Mouse (Mus musculus) limb, embryonic 14.5 days (tissue): ENCODE measurements around the gene Ncln. TPM values are rescaled to one million over a fixed set of nuclear protein-coding genes. Genes with fewer than 3 reads are reported as not detected.

Source experiments
- ATAC-seq: fragments of 200-750 bp; cut with Nextera tagmentation; 2 replicates; pipeline ENCODE4 v1.8.0; 2017; ENCODE audit warnings: low read depth, moderate number of reproducible peaks, moderate TSS enrichment; ENCODE audit not compliant: low FRiP score
- DNase-seq: peaks from one replicate; pipeline ENCODE4 v3.0.0-alpha.2; 2015; ENCODE audit warnings: low spot score
- H3K27ac ChIP-seq: fragments of 300-500 bp; sonication (generic); replicated peaks from 2 replicates; pipeline ENCODE4 v1.5.1; 2014; ENCODE audit warnings: low read depth, mild to moderate bottlenecking, low read length, moderate library complexity, mixed read lengths
- H3K27me3 ChIP-seq: fragments of 300-500 bp; sonication (generic); 2 replicates; pipeline ENCODE4 v1.6.1; 2014; ENCODE audit warnings: low read length, mixed read lengths; ENCODE audit not compliant: control insufficient read depth, insufficient read depth
- H3K36me3 ChIP-seq: fragments of 300-500 bp; sonication (generic); 2 replicates; pipeline ENCODE4 v1.6.1; 2014; ENCODE audit warnings: mild to moderate bottlenecking, low read length, moderate library complexity, mixed read lengths; ENCODE audit not compliant: control insufficient read depth, insufficient read depth
- H3K4me1 ChIP-seq: fragments of 300-500 bp; sonication (generic); 2 replicates; pipeline ENCODE4 v1.6.1; 2014; ENCODE audit warnings: antibody characterized with exemption, low read length, mixed read lengths; ENCODE audit not compliant: control insufficient read depth, insufficient read depth
- H3K4me2 ChIP-seq: fragments of 300-500 bp; sonication (generic); replicated peaks from 2 replicates; pipeline ENCODE4 v1.6.1; 2014; ENCODE audit warnings: low read depth, mild to moderate bottlenecking, low read length, moderate library complexity; ENCODE audit not compliant: severe bottlenecking
- H3K4me3 ChIP-seq: fragments of 300-500 bp; sonication (generic); replicated peaks from 2 replicates; pipeline ENCODE4 v1.5.1; 2014; ENCODE audit warnings: low read length
- H3K9ac ChIP-seq: fragments of 300-500 bp; sonication (generic); 2 replicates; pipeline ENCODE4 v1.6.1; 2014; ENCODE audit warnings: mild to moderate bottlenecking, low read depth, low read length, moderate library complexity; ENCODE audit not compliant: severe bottlenecking
- H3K9me3 ChIP-seq: fragments of 300-500 bp; sonication (generic); 2 replicates; pipeline ENCODE4 v1.6.1; 2016; ENCODE audit warnings: low read length; ENCODE audit not compliant: control insufficient read depth
- POLR2A ChIP-seq: fragments of 200-500 bp; IDR thresholded peaks from 2 replicates; pipeline ENCODE4 v1.8.0; 2012; ENCODE audit warnings: inconsistent platforms, mild to moderate bottlenecking, moderate library complexity, borderline replicate concordance; ENCODE audit not compliant: insufficient read depth, insufficient read length; ENCODE audit errors: extremely low read depth
- WGBS: fragments of 180-500 bp; shearing (Covaris S2); extraction: QIAGEN DNeasy Blood & Tissue Kit; methylation state at CpG from one replicate; pipeline ENCODE4 v1.1.7; 2014; 5-methylcytosine and 5-hydroxymethylcytosine counted together
- polyA plus RNA-seq, 2 experiments: library from polyadenylated mRNA; depleted of rRNA in 1 of 2; stranded (reverse) in 1 of 2; unstranded in 1 of 2; fragments of >200 nt; fragmentation: Nextera tagmentation in 1 of 2; extraction: Ambion mirVana in 1 of 2; gene quantifications; 2 replicates each; pipeline versions ENCODE4 v1.2.1 to v1.2.3; 2012 to 2014

Ncln gene
- polyA plus RNA-seq, 2 experiments, result 76.4 to 218 TPM

DNA sequence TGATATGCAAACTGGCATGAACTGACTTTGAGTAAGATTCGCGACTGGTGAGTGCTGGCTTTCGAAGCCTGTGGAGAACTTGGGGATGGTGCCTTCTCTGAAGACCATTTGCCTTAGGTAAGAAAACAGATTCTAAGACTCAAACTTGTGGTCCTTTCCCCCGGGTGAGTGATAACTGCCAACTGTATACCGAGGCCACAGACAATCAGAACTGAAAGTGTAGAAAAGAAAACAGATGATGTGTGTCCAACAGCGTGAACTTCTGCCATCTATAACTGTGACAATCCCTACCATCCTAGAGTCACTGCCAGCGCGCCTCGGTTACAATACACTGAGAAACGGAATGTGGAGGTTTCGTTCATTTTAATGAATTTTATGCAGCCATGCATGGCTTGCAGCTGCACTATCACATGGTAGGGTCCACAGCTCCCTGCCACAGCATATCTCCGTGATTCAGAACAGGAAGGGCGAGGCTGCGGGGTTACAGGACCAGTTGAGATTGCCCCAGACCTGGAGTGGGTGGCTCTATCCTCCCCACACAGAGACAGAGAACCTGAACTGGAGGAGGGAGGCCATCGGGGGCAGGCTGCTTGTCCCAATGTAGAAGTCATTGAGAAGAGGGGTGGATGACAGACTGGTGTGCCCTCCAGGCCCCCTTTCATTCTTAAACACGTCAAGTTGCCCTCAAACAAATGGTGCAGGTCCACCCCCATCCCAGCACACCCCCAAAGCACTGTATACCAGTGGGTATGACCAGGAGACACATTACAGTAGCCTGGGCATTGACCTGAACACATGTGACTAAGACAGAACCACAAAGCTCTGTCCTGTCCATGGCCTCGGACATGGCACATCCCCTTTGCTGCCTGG, 1.4 kb upstream of the Ncln start:
- 85% methylated on average over 17 of the region's 17 CpGs for WGBS
- Histone ChIP-seq H3K4me1 (peaks cover 12% of the 10 kb centered on the region), H3K9ac (no peak overlapping the region), H3K36me3 (peaks cover 8% of the 10 kb centered on the region), H3K27me3 (no peaks in the 10 kb centered on the region), H3K9me3 (no peaks in the 10 kb centered on the region), H3K4me3 (peak overlapping the region; percentile 79; the same call in 1 of the 2 replicates), H3K4me2 (peak overlapping the region; percentile 44; the same call in 1 of the 2 replicates), H3K27ac (no peak overlapping the region)
- ATAC-seq, result no peak
- no peak for TF ChIP-seq POLR2A
- DNase-seq, result no peak

DNA sequence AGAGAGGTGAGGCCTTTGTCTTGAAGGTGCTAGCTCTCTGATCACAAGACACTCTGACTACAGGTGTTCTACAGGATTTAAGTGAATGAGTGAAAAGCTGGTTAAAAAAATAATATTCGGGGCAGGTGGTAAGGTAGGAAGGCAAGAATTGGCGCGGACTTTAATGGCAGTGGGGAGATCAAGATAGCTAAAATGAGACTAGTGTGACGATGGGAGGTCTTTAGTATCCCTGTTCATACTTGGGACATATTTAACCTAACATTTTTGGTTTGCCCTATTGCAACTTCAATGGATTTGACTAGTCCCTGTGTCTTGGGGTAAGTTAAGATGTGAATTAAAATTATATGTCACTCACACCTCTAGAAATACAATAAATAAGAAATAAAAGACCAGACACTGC, 777 bp upstream of the Ncln start:
- no peak overlapping the region for H3K27ac ChIP-seq
- H3K4me3 ChIP-seq, result peak overlapping the region; percentile 79
- no peaks in the 10 kb centered on the region for H3K9me3 ChIP-seq
- DNase-seq (no peak), ATAC-seq (no peak)
- peaks cover 15% of the 10 kb centered on the region for H3K36me3 ChIP-seq
- H3K4me1 ChIP-seq, result peaks cover 12% of the 10 kb centered on the region
- peak overlapping the region; percentile 44 for H3K4me2 ChIP-seq
- no peak for TF ChIP-seq POLR2A
- no peak overlapping the region for H3K9ac ChIP-seq
- WGBS, result 48% methylated on average over 4 of the region's 4 CpGs
- no peaks in the 10 kb centered on the region for H3K27me3 ChIP-seq

DNA sequence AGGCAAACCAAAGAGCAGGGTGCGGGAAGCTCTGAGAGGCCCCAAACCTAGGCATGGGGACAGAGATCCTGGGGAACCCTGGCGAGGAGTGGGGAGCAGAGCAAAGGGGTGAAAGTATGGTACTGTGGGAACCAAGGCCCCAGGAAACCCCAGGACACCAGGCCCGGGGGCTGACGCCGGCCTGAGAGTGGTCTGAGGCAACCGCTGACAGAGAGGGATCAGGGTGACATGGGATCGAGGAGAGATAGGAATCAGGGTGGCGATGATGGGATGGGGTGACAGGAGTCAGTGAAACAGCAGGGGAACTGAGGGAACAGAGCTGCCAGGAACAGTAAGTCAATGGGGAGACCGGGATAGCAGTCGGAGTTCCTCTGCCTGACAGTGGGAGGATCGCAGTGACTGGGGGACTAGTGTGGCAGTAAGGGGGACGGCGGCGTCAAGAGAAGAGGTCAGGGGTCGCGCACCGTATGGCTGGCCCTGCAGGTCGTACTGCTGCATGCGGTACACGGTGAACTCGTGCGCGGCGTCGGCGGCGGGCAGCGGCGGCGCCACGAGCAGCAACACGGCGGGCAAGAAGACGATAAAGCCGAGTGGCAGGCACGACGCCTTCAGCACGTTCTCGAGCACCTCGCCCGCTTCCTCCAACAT, 452 bp downstream of the Ncln start:
- H3K27ac ChIP-seq, result no peak overlapping the region; the same call in none of the 2 replicates
- H3K9me3 ChIP-seq, result no peaks in the 10 kb centered on the region
- peaks cover 27% of the 10 kb centered on the region for H3K36me3 ChIP-seq
- H3K9ac ChIP-seq, result peak overlapping the region; percentile 80
- peak overlapping the region; percentile 96 for H3K4me2 ChIP-seq
- no peaks in the 10 kb centered on the region for H3K27me3 ChIP-seq
- peaks cover 12% of the 10 kb centered on the region for H3K4me1 ChIP-seq
- DNase-seq (no peak), ATAC-seq (peak; percentile 16; the same call in 1 of the 2 replicates)
- WGBS, result 3% methylated on average over 37 of the region's 41 CpGs
- no peak for TF ChIP-seq POLR2A
- peak overlapping the region; percentile 79 for H3K4me3 ChIP-seq

DNA sequence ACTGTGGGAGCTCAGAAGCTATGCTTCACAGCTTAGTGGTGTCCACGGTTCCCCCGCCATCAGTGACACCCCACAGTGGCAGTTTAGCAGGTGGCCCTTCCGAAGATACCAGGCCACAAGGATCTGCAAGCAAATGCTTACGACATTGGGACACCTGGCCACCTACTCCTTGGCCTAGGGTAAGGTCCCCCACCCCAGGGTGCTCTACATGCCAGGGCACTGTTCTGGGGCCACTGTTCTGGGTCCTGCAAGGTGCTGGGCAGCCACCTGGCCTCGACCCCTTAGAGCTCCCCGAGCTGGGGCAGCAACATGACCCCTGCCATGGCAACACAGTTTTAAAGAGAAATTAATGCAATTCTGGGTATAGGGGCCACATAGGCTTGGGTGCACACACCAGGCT, 1.0 kb downstream of the Ncln start:
- no peak for ATAC-seq
- 78% methylated on average over 6 of the region's 6 CpGs for WGBS
- no peak overlapping the region; the same call in 1 of the 2 replicates for H3K27ac ChIP-seq

DNA sequence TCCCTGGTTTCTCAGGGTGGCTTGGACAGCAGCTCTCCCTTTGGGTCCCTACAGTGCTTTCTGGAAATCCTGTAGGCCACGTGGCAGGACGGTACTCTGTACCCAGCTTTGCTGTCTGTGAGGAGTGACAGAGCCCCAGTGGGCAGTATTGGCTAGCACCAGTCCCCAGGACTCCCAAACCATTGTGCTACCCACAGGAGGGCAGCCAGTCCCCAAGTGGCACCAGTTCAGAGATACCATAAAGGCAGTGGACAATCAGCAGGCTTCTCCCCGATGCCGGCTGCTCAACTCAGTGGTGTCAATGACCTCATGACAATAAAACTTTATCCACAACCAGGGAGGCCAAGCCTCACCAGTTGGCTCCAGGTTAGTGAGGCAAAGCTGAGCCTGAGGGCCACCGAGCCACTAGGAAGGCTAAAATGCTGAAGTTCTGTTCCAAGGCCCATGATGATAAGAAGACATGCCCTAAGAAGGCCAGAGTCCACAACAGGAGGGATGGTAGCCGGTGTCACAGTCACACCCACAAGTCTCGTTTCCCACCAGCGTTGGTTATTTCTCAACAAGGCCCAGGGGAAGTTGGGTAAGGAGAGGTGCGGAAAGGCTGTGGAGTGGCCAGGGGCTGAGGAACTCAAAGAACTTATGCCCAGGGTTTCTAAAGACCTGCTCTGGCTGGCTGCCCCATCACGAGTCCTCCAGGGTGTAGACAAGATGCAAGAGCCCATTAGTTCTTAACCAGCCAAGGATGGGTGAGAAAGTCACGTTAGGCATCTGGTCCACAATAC, 1.7 kb downstream of the Ncln start:
- H3K4me2 ChIP-seq, result peak overlapping the region; percentile 96; the same call in 1 of the 2 replicates
- 80% methylated on average over 11 of the region's 11 CpGs for WGBS
- DNase-seq (no peak), ATAC-seq (no peak)
- H3K27ac ChIP-seq, result no peak overlapping the region
- TF ChIP-seq POLR2A, result no peak
- no peaks in the 10 kb centered on the region for H3K9me3 ChIP-seq
- no peak overlapping the region for H3K4me3 ChIP-seq
- H3K9ac ChIP-seq, result peak overlapping the region; percentile 80; the same call in 1 of the 2 replicates
- H3K4me1 ChIP-seq, result peaks cover 12% of the 10 kb centered on the region
- peaks cover 40% of the 10 kb centered on the region for H3K36me3 ChIP-seq
- H3K27me3 ChIP-seq, result no peaks in the 10 kb centered on the region

More for the DNA sequence above, 1.0 kb downstream of the Ncln start:
- no peaks in the 10 kb centered on the region for H3K27me3 ChIP-seq
- peaks cover 12% of the 10 kb centered on the region for H3K4me1 ChIP-seq
- TF ChIP-seq POLR2A, result no peak
- no peak for DNase-seq
- H3K9ac ChIP-seq, result peak overlapping the region; percentile 80
- peak overlapping the region; percentile 79 for H3K4me3 ChIP-seq
- H3K36me3 ChIP-seq, result peaks cover 33% of the 10 kb centered on the region
- no peaks in the 10 kb centered on the region for H3K9me3 ChIP-seq
- H3K4me2 ChIP-seq, result peak overlapping the region; percentile 96
